Mouse (Mus musculus): ENCODE measurements at regions not wholly inside any gene's neighbourhood (a gene's known extent, or its start where the extent isn't known, plus 50 kb on each side); places are given as distances from the start of the nearest gene placed in this dataset.

GRCm38 (mm10) chr16:24208118-24208517 is 185.2 kb upstream of the Lpp start:
- Histone ChIP-seq H3K4me1 (ENCODE audit: control insufficient read depth, insufficient read depth, low read length) (peaks cover 3% of the 10 kb centered on the region; the same call in 1 of the 2 replicates), H3K4me3 (replicated peaks; ENCODE audit: control insufficient read depth, low read depth, low read length) (no peak overlapping the region), H3K27ac (ENCODE audit: control insufficient read depth, insufficient read depth, low read depth, low read length, poor library complexity) (no peak overlapping the region)
- 84% methylated on average over 2 of the region's 2 CpGs for WGBS
- TF ChIP-seq POLR2A (IDR thresholded peaks at IDR 0.05; ENCODE audit: borderline replicate concordance, control insufficient read depth, low read depth, low read length) (no peak), CTCF (IDR thresholded peaks at IDR 0.05; ENCODE audit: control insufficient read depth, insufficient read depth, low read length) (no peak)

GRCm38 (mm10) chr16:24207056-24207455 is 186.3 kb upstream of the Lpp start:
- 58% methylated on average over 4 of the region's 4 CpGs for WGBS
- Histone ChIP-seq H3K27ac (ENCODE audit: control insufficient read depth, insufficient read depth, low read depth, low read length, poor library complexity) (no peak overlapping the region), H3K4me1 (ENCODE audit: control insufficient read depth, insufficient read depth, low read length) (peaks cover 5% of the 10 kb centered on the region; the same call in 1 of the 2 replicates), H3K4me3 (replicated peaks; ENCODE audit: control insufficient read depth, low read depth, low read length) (no peak overlapping the region)
- TF ChIP-seq POLR2A (IDR thresholded peaks at IDR 0.05; ENCODE audit: borderline replicate concordance, control insufficient read depth, low read depth, low read length): no peak
- TF ChIP-seq CTCF (IDR thresholded peaks at IDR 0.05; ENCODE audit: control insufficient read depth, insufficient read depth, low read length): no peak

- 58% methylated on average over 4 of the region's 4 CpGs for WGBS
- peaks cover 8% of the 10 kb centered on the region; the same call in 1 of the 2 replicates for H3K4me1 ChIP-seq (ENCODE audit: control insufficient read depth, insufficient read depth, low read length)
- no peak overlapping the region for H3K27ac ChIP-seq (ENCODE audit: control insufficient read depth, insufficient read depth, low read depth, low read length, poor library complexity)
- no peak overlapping the region for H3K4me3 ChIP-seq (replicated peaks; ENCODE audit: control insufficient read depth, low read depth, low read length)
- no peak for TF ChIP-seq POLR2A (IDR thresholded peaks at IDR 0.05; ENCODE audit: borderline replicate concordance, control insufficient read depth, low read depth, low read length)
- no peak for TF ChIP-seq CTCF (IDR thresholded peaks at IDR 0.05; ENCODE audit: control insufficient read depth, insufficient read depth, low read length)
Observed at GRCm38 (mm10) chr16:24206461-24206861, 186.8 kb upstream of the Lpp start.

- Histone ChIP-seq H3K27ac (ENCODE audit: control insufficient read depth, insufficient read depth, low read depth, low read length, poor library complexity) (no peak overlapping the region), H3K4me1 (ENCODE audit: control insufficient read depth, insufficient read depth, low read length) (peaks cover 9% of the 10 kb centered on the region; the same call in 1 of the 2 replicates), H3K4me3 (replicated peaks; ENCODE audit: control insufficient read depth, low read depth, low read length) (no peak overlapping the region)
- no peak for TF ChIP-seq POLR2A (IDR thresholded peaks at IDR 0.05; ENCODE audit: borderline replicate concordance, control insufficient read depth, low read depth, low read length)
- TF ChIP-seq CTCF (IDR thresholded peaks at IDR 0.05; ENCODE audit: control insufficient read depth, insufficient read depth, low read length): no peak
- WGBS: 84% methylated on average over 5 of the region's 5 CpGs
Observed at GRCm38 (mm10) chr16:24205594-24205993, 187.7 kb upstream of the Lpp start.

GRCm38 (mm10) chr16:24204064-24204730 is 189.1 kb upstream of the Lpp start:
- WGBS: 80% methylated on average over 4 of the region's 4 CpGs
- TF ChIP-seq POLR2A (IDR thresholded peaks at IDR 0.05; ENCODE audit: borderline replicate concordance, control insufficient read depth, low read depth, low read length): no peak
- no peak for TF ChIP-seq CTCF (IDR thresholded peaks at IDR 0.05; ENCODE audit: control insufficient read depth, insufficient read depth, low read length)
- H3K4me3 ChIP-seq (replicated peaks; ENCODE audit: control insufficient read depth, low read depth, low read length): no peak overlapping the region
- H3K27ac ChIP-seq (ENCODE audit: control insufficient read depth, insufficient read depth, low read depth, low read length, poor library complexity): no peak overlapping the region
- H3K4me1 ChIP-seq (ENCODE audit: control insufficient read depth, insufficient read depth, low read length): peaks cover 12% of the 10 kb centered on the region; the same call in 1 of the 2 replicates

GRCm38 (mm10) chr16:24202653-24203052 is 190.7 kb upstream of the Lpp start:
- H3K27ac ChIP-seq (ENCODE audit: control insufficient read depth, insufficient read depth, low read depth, low read length, poor library complexity): peak overlapping the region; percentile 32; the same call in 1 of the 2 replicates
- WGBS: 48% methylated on average over 5 of the region's 5 CpGs
- no peak overlapping the region for H3K4me3 ChIP-seq (replicated peaks; ENCODE audit: control insufficient read depth, low read depth, low read length)
- TF ChIP-seq POLR2A (IDR thresholded peaks at IDR 0.05; ENCODE audit: borderline replicate concordance, control insufficient read depth, low read depth, low read length): no peak
- no peak for TF ChIP-seq CTCF (IDR thresholded peaks at IDR 0.05; ENCODE audit: control insufficient read depth, insufficient read depth, low read length)
- H3K4me1 ChIP-seq (ENCODE audit: control insufficient read depth, insufficient read depth, low read length): peaks cover 10% of the 10 kb centered on the region; the same call in 1 of the 2 replicates

GRCm38 (mm10) chr16:24201455-24201854 is 191.9 kb upstream of the Lpp start:
- TF ChIP-seq CTCF (IDR thresholded peaks at IDR 0.05; ENCODE audit: control insufficient read depth, insufficient read depth, low read length): no peak
- no peak for TF ChIP-seq POLR2A (IDR thresholded peaks at IDR 0.05; ENCODE audit: borderline replicate concordance, control insufficient read depth, low read depth, low read length)
- Histone ChIP-seq H3K4me3 (replicated peaks; ENCODE audit: control insufficient read depth, low read depth, low read length) (no peak overlapping the region), H3K27ac (ENCODE audit: control insufficient read depth, insufficient read depth, low read depth, low read length, poor library complexity) (peak overlapping the region; percentile 64; the same call in 1 of the 2 replicates), H3K4me1 (ENCODE audit: control insufficient read depth, insufficient read depth, low read length) (peaks cover 10% of the 10 kb centered on the region; the same call in 1 of the 2 replicates)
- WGBS: 74% methylated on average over 7 of the region's 7 CpGs

- H3K4me1 ChIP-seq (ENCODE audit: control insufficient read depth, insufficient read depth, low read length): peaks cover 10% of the 10 kb centered on the region; the same call in 1 of the 2 replicates
- TF ChIP-seq CTCF (IDR thresholded peaks at IDR 0.05; ENCODE audit: control insufficient read depth, insufficient read depth, low read length) (no peak), POLR2A (IDR thresholded peaks at IDR 0.05; ENCODE audit: borderline replicate concordance, control insufficient read depth, low read depth, low read length) (no peak)
- H3K27ac ChIP-seq (ENCODE audit: control insufficient read depth, insufficient read depth, low read depth, low read length, poor library complexity): peak overlapping the region; percentile 89
- WGBS: 49% methylated on average over 5 of the region's 5 CpGs
- H3K4me3 ChIP-seq (replicated peaks; ENCODE audit: control insufficient read depth, low read depth, low read length): no peak overlapping the region
Observed at GRCm38 (mm10) chr16:24200200-24200599, 193.1 kb upstream of the Lpp start.
